Mouse (Mus musculus): ENCODE data around the gene Fras1.

GRCm38 (mm10) chr5:96827176-96827575 is 453.4 kb downstream of the Fras1 start:
- no peak for TF ChIP-seq CTCF (IDR thresholded peaks at IDR 0.05; ENCODE audit: low read depth)
- no peak for TF ChIP-seq EP300 (optimal IDR thresholded peaks at IDR 0.05)

Data from stomach, postnatal 0 days (tissue).